Mouse (Mus musculus): ENCODE data around the gene Ccdc40.

The Ccdc40 gene

GRCm38 (mm10) chr11:119208870-119209370 is 19.5 kb upstream of the Ccdc40 start:
- DNase-seq (ENCODE audit: low spot score in 2 of 2) = no peak

GRCm38 (mm10) chr11:119209371-119210025 is 18.9 kb upstream of the Ccdc40 start:
- no peak for DNase-seq (ENCODE audit: low spot score in 2 of 2)

- no peak for DNase-seq (ENCODE audit: low spot score in 2 of 2)
These were observed 17.9 kb upstream of the Ccdc40 start for GRCm38 (mm10) chr11:119210321-119211100.

- no peak for DNase-seq (ENCODE audit: low spot score in 2 of 2)
These were observed 16.6 kb upstream of the Ccdc40 start for GRCm38 (mm10) chr11:119211604-119212309.

- DNase-seq (ENCODE audit: low spot score in 2 of 2) = no peak
These were observed 15.0 kb upstream of the Ccdc40 start for GRCm38 (mm10) chr11:119213166-119213885.

- DNase-seq (ENCODE audit: low spot score in 2 of 2) = no peak
These were observed 13.1 kb upstream of the Ccdc40 start for GRCm38 (mm10) chr11:119215038-119215904.

GRCm38 (mm10) chr11:119215905-119216507 is 12.4 kb upstream of the Ccdc40 start:
- no peak for DNase-seq (ENCODE audit: low spot score in 2 of 2)

- DNase-seq (ENCODE audit: low spot score in 2 of 2) = no peak
These were observed 10.5 kb upstream of the Ccdc40 start for GRCm38 (mm10) chr11:119217861-119218260.

GRCm38 (mm10) chr11:119219816-119220465 is 8.4 kb upstream of the Ccdc40 start:
- no peak for DNase-seq (ENCODE audit: low spot score in 2 of 2)

- no peak for DNase-seq (ENCODE audit: low spot score in 2 of 2)
These were observed 6.4 kb upstream of the Ccdc40 start for GRCm38 (mm10) chr11:119221812-119222510.

- no peak for DNase-seq (ENCODE audit: low spot score in 2 of 2)
These were observed 5.1 kb upstream of the Ccdc40 start for GRCm38 (mm10) chr11:119223124-119223890.

GRCm38 (mm10) chr11:119224926-119225325 is 3.4 kb upstream of the Ccdc40 start:
- DNase-seq (ENCODE audit: low spot score in 2 of 2) = no peak

GRCm38 (mm10) chr11:119225634-119226033 is 2.7 kb upstream of the Ccdc40 start:
- DNase-seq (ENCODE audit: low spot score in 2 of 2) = no peak

- no peak for DNase-seq (ENCODE audit: low spot score in 2 of 2)
These were observed 781 bp upstream of the Ccdc40 start for GRCm38 (mm10) chr11:119227591-119227990.

GRCm38 (mm10) chr11:119228846-119229626 is 664 bp downstream of the Ccdc40 start:
- DNase-seq (ENCODE audit: low spot score in 2 of 2) = peak in 1 of 2 experiments; percentile 40

- no peak for DNase-seq (ENCODE audit: low spot score in 2 of 2)
These were observed 6.4 kb downstream of the Ccdc40 start for GRCm38 (mm10) chr11:119234770-119235169.

GRCm38 (mm10) chr11:119235596-119235995 is 7.2 kb downstream of the Ccdc40 start:
- peak; percentile 65 to 83 for DNase-seq (ENCODE audit: low spot score in 2 of 2)

GRCm38 (mm10) chr11:119236354-119236753 is 8.0 kb downstream of the Ccdc40 start:
- no peak for DNase-seq (ENCODE audit: low spot score in 2 of 2)

Measured in thymus, postnatal 10 days (tissue).